Mouse (Mus musculus) kidney, adult 2 months (tissue): Measurements from ENCODE around the gene Rrp7a.

ENCODE experiments used
- CTCF ChIP-seq: fragments of 200-500 bp; conservative IDR thresholded peaks from 2 replicates; pipeline ENCODE4 v1.5.1; 2011; ENCODE audit warnings: low read depth, mild to moderate bottlenecking, control low read depth, low read length, moderate library complexity, mixed read lengths; ENCODE audit not compliant: insufficient read depth, insufficient read length
- POLR2A ChIP-seq: fragments of 200-500 bp; IDR thresholded peaks from one replicate; pipeline ENCODE4 v1.6.1; 2011; ENCODE audit warnings: low read depth, low read length, control low read depth

GRCm38 (mm10) chr15:83099533-83100331, 22.9 kb downstream of the Rrp7a start:
- TF ChIP-seq POLR2A (peak; percentile 85), CTCF (no peak)
